Mouse (Mus musculus) lung, adult 2 months (tissue): ENCODE results near the gene Bcdin3d. TPM values are rescaled to one million over a fixed set of nuclear protein-coding genes. Genes with fewer than 3 reads are reported as not detected.

Experiments
- DNase-seq: peaks from one replicate; pipeline ENCODE4 v3.0.0; 2022
- H3K4me1 ChIP-seq: fragments of 200-500 bp; 2 replicates; pipeline ENCODE4 v1.6.1; 2011; ENCODE audit warnings: low read length; ENCODE audit not compliant: control insufficient read depth, insufficient read depth
- H3K4me3 ChIP-seq: fragments of 200-500 bp; replicated peaks from 2 replicates; pipeline ENCODE3; 2011; ENCODE audit warnings: low read depth, mild to moderate bottlenecking, control low read depth, low read length; ENCODE audit errors: extremely low read depth
- CTCF ChIP-seq: fragments of 200-500 bp; IDR thresholded peaks from 2 replicates; pipeline ENCODE4 v1.5.1; 2011; ENCODE audit warnings: mild to moderate bottlenecking, low read length, control low read depth; ENCODE audit not compliant: insufficient read depth
- POLR2A ChIP-seq: fragments of 200-500 bp; IDR thresholded peaks from 2 replicates; pipeline ENCODE4 v1.6.1; 2011; ENCODE audit warnings: low read depth, mild to moderate bottlenecking, control low read depth, low read length, borderline replicate concordance; ENCODE audit errors: extremely low read depth
- WGBS: fragments of 180-500 bp; shearing (Covaris S2); methylation state at CpG from one replicate; pipeline ENCODE4 v1.1.7; 2018; 5-methylcytosine and 5-hydroxymethylcytosine counted together
- polyA plus RNA-seq: library from polyadenylated mRNA; depleted of rRNA; stranded (reverse); fragments of >200 nt; gene quantifications from 2 replicates; pipeline ENCODE4 v1.2.3, GENCODE M21; 2012

Bcdin3d gene
- polyA plus RNA-seq, 1 experiment, result 5.2 TPM

- no peaks in the 10 kb centered on the region; the same call in 1 of the 2 replicates for H3K4me1 ChIP-seq
- no peak overlapping the region for H3K4me3 ChIP-seq
- no peak for DNase-seq
- TF ChIP-seq CTCF (no peak), POLR2A (no peak)
- 65% methylated on average over 7 of the region's 7 CpGs for WGBS
These were observed 32.2 kb downstream of the Bcdin3d start for GRCm38 (mm10) chr15:99442358-99442757.

- no peaks in the 10 kb centered on the region; the same call in 1 of the 2 replicates for H3K4me1 ChIP-seq
- H3K4me3 ChIP-seq, result no peak overlapping the region
- no peak for DNase-seq
- TF ChIP-seq CTCF (no peak), POLR2A (no peak)
- 38% methylated on average over 8 of the region's 8 CpGs for WGBS
These were observed 33.6 kb downstream of the Bcdin3d start for GRCm38 (mm10) chr15:99440816-99441457.

GRCm38 (mm10) chr15:99440112-99440815 is 34.3 kb downstream of the Bcdin3d start:
- Histone ChIP-seq H3K4me3 (no peak overlapping the region), H3K4me1 (no peaks in the 10 kb centered on the region; the same call in 1 of the 2 replicates)
- 50% methylated on average over 2 of the region's 2 CpGs for WGBS
- DNase-seq, result no peak
- TF ChIP-seq POLR2A, result no peak
- TF ChIP-seq CTCF, result no peak

GRCm38 (mm10) chr15:99438966-99439698 is 35.4 kb downstream of the Bcdin3d start:
- 71% methylated on average over 8 of the region's 8 CpGs for WGBS
- H3K4me1 ChIP-seq, result no peaks in the 10 kb centered on the region; the same call in 1 of the 2 replicates
- TF ChIP-seq POLR2A, result no peak
- TF ChIP-seq CTCF, result no peak
- DNase-seq, result no peak
- H3K4me3 ChIP-seq, result no peak overlapping the region

GRCm38 (mm10) chr15:99433913-99434312 is 40.6 kb downstream of the Bcdin3d start:
- TF ChIP-seq CTCF (no peak), POLR2A (no peak)
- WGBS, result 63% methylated on average over 12 of the region's 12 CpGs
- DNase-seq, result no peak

GRCm38 (mm10) chr15:99433081-99433718 is 41.3 kb downstream of the Bcdin3d start:
- DNase-seq, result no peak
- no peak overlapping the region for H3K4me3 ChIP-seq
- WGBS, result 91% methylated on average over 16 of the region's 16 CpGs
- TF ChIP-seq CTCF (no peak), POLR2A (no peak)
- H3K4me1 ChIP-seq, result no peaks in the 10 kb centered on the region

More at GRCm38 (mm10) chr15:99433913-99434312, 40.6 kb downstream of the Bcdin3d start:
- H3K4me3 ChIP-seq, result no peak overlapping the region
- H3K4me1 ChIP-seq, result no peaks in the 10 kb centered on the region

- no peak for DNase-seq
- WGBS, result 69% methylated on average over 8 of the region's 8 CpGs
These were observed 42.6 kb downstream of the Bcdin3d start for GRCm38 (mm10) chr15:99431967-99432366.

GRCm38 (mm10) chr15:99431504-99431903 is 43.0 kb downstream of the Bcdin3d start:
- no peak for DNase-seq
- H3K4me1 ChIP-seq, result no peaks in the 10 kb centered on the region
- WGBS, result 67% methylated on average over 7 of the region's 7 CpGs
- no peak overlapping the region for H3K4me3 ChIP-seq
- TF ChIP-seq POLR2A (no peak), CTCF (no peak)

More at GRCm38 (mm10) chr15:99431967-99432366, 42.6 kb downstream of the Bcdin3d start:
- H3K4me1 ChIP-seq, result no peaks in the 10 kb centered on the region
- no peak overlapping the region for H3K4me3 ChIP-seq
- TF ChIP-seq CTCF, result no peak
- no peak for TF ChIP-seq POLR2A

GRCm38 (mm10) chr15:99431063-99431462 is 43.5 kb downstream of the Bcdin3d start:
- no peak for TF ChIP-seq POLR2A
- TF ChIP-seq CTCF, result no peak
- DNase-seq, result no peak
- 78% methylated on average over 10 of the region's 10 CpGs for WGBS
- Histone ChIP-seq H3K4me3 (no peak overlapping the region), H3K4me1 (no peaks in the 10 kb centered on the region)
